Mouse (Mus musculus) CH12.LX (cell line): Measurements from ENCODE around the gene Vps37c.

Source experiments
- CHD2 ChIP-seq: IDR thresholded peaks from 2 replicates; pipeline ENCODE4 v1.6.1; 2011; ENCODE audit warnings: low read length, improper control_type of control experiment
- CTCF ChIP-seq, 2 experiments: IDR thresholded peaks in 1 of 2; conservative IDR thresholded peaks in 1 of 2; 2 replicates each; pipeline ENCODE4 v1.5.1; 2011 to 2012; ENCODE audit warnings: low read depth in 2 of 2, low read length in 2 of 2, improper control_type of control experiment in 1 of 2, inconsistent platforms in 1 of 2, mild to moderate bottlenecking in 1 of 2, moderate library complexity in 1 of 2
- ETS1 ChIP-seq: conservative IDR thresholded peaks from 2 replicates; pipeline ENCODE4 v1.6.1; 2012; ENCODE audit warnings: low read depth, mild to moderate bottlenecking, inconsistent platforms, low read length, improper control_type of control experiment, moderate library complexity
- HCFC1 ChIP-seq: IDR thresholded peaks from 2 replicates; pipeline ENCODE4 v1.6.1; 2012; ENCODE audit warnings: low read depth, mild to moderate bottlenecking, inconsistent platforms, low read length, improper control_type of control experiment
- MAFK ChIP-seq: IDR thresholded peaks from 2 replicates; pipeline ENCODE4 v1.6.1; 2011; ENCODE audit warnings: low read length, improper control_type of control experiment; ENCODE audit not compliant: insufficient replicate concordance
- MEF2A ChIP-seq: IDR thresholded peaks from 2 replicates; pipeline ENCODE4 v1.6.1; 2014; ENCODE audit warnings: low read depth, mild to moderate bottlenecking, inconsistent platforms, low read length, improper control_type of control experiment, borderline replicate concordance
- MXI1 ChIP-seq: IDR thresholded peaks from 2 replicates; pipeline ENCODE4 v1.6.1; 2011; ENCODE audit warnings: mild to moderate bottlenecking, low read depth, low read length, improper control_type of control experiment
- NELFE ChIP-seq: IDR thresholded peaks from 2 replicates; pipeline ENCODE4 v1.6.1; 2011; ENCODE audit warnings: low read depth, low read length, improper control_type of control experiment
- POLR2A ChIP-seq: IDR thresholded peaks from 2 replicates; pipeline ENCODE4 v1.6.1; 2011; ENCODE audit warnings: low read depth, mild to moderate bottlenecking, improper control_type of control experiment, low read length
- RAD21 ChIP-seq: IDR thresholded peaks from 2 replicates; pipeline ENCODE4 v1.6.1; 2011; ENCODE audit warnings: low read depth, mild to moderate bottlenecking, low read length, improper control_type of control experiment, moderate library complexity
- TBP ChIP-seq: conservative IDR thresholded peaks from 2 replicates; pipeline ENCODE4 v1.6.1; 2011; ENCODE audit warnings: low read depth, low read length, improper control_type of control experiment
- UBTF ChIP-seq: IDR thresholded peaks from 2 replicates; pipeline ENCODE4 v1.6.1; 2012; ENCODE audit warnings: low read depth, mild to moderate bottlenecking, inconsistent platforms, low read length, improper control_type of control experiment, moderate library complexity
- USF1 ChIP-seq: IDR thresholded peaks from 2 replicates; pipeline ENCODE4 v1.6.1; 2014; ENCODE audit warnings: low read depth, mild to moderate bottlenecking, inconsistent platforms, low read length, improper control_type of control experiment
- ZC3H11A ChIP-seq: IDR thresholded peaks from 2 replicates; pipeline ENCODE4 v1.6.1; 2012; ENCODE audit warnings: low read depth, mild to moderate bottlenecking, inconsistent platforms, low read length, improper control_type of control experiment

DNA sequence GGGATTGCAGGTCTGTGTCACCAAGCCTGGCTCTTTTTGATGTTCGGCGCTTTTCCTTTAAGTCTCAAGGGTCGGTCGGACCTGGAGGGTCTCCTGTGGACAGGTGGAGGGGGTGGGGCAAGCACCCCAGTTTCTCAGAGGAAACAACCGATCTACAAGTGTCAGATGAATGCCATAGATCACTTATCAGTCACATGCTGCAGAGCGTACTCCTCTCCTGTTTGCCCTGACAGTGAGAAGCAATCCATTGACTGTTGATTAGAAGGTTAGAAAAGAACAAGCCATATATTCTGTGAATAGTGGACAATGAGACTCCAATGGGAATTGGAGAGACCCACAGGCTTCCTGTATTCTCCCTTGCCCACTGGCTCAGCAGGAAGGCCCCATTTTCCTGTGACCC is 61.6 kb downstream of the Vps37c start:
- TF ChIP-seq CTCF (conservative IDR thresholded peaks at IDR 0.05 in 1 of 2, IDR thresholded peaks at IDR 0.05 in 1 of 2; ENCODE audit: low read depth in 2 of 2, low read length in 2 of 2) (no peak), MXI1 (no peak), MEF2A (no peak), CHD2 (no peak), UBTF (no peak), TBP (no peak), USF1 (no peak), ZC3H11A (no peak), RAD21 (no peak), NELFE (no peak), ETS1 (no peak), HCFC1 (no peak), MAFK (no peak), POLR2A (no peak)
